Mouse (Mus musculus) limb, embryonic 11.5 days (tissue): Measurements from ENCODE around the gene Gpr180. TPM values are rescaled to one million over a fixed set of nuclear protein-coding genes. Genes with fewer than 3 reads are reported as not detected.
"Not testable (repeated sequence)": the region's sequence is repeated elsewhere in the genome, so short reads cannot be mapped to it uniquely, and the experiment has no call there.

ENCODE experiments used
- ATAC-seq: fragments of 200-750 bp; cut with Nextera tagmentation; 2 replicates; pipeline ENCODE4 v1.8.0; 2017; ENCODE audit warnings: low read depth; ENCODE audit not compliant: insufficient number of reproducible peaks, low FRiP score, low TSS enrichment
- DNase-seq: peaks from one replicate; pipeline ENCODE4 v3.0.0-alpha.2; 2015; ENCODE audit warnings: low spot score
- H3K27ac ChIP-seq: fragments of 300-500 bp; sonication (generic); replicated peaks from 2 replicates; pipeline ENCODE4 v1.5.1; 2014; ENCODE audit warnings: low read depth, mild to moderate bottlenecking, low read length
- H3K27me3 ChIP-seq: fragments of 300-500 bp; sonication (generic); 2 replicates; pipeline ENCODE4 v1.6.1; 2014; ENCODE audit warnings: mild to moderate bottlenecking, low read length, mixed read lengths; ENCODE audit not compliant: control insufficient read depth, insufficient read depth
- H3K36me3 ChIP-seq: fragments of 300-500 bp; sonication (generic); 2 replicates; pipeline ENCODE4 v1.6.1; 2014; ENCODE audit warnings: mild to moderate bottlenecking, low read length, moderate library complexity, mixed read lengths; ENCODE audit not compliant: control insufficient read depth, insufficient read depth
- H3K4me1 ChIP-seq: fragments of 300-500 bp; sonication (generic); 2 replicates; pipeline ENCODE4 v1.6.1; 2014; ENCODE audit warnings: low read length, mixed read lengths; ENCODE audit not compliant: control insufficient read depth, insufficient read depth
- H3K4me2 ChIP-seq: fragments of 300-500 bp; sonication (generic); 2 replicates; pipeline ENCODE4 v1.6.1; 2014; ENCODE audit warnings: low read depth, mild to moderate bottlenecking, moderate library complexity; ENCODE audit not compliant: severe bottlenecking
- H3K4me3 ChIP-seq: fragments of 300-500 bp; sonication (generic); 2 replicates; pipeline ENCODE4 v1.5.1; 2014; ENCODE audit warnings: low read depth, low read length
- H3K9ac ChIP-seq: fragments of 300-500 bp; sonication (generic); 2 replicates; pipeline ENCODE4 v1.6.1; 2014; ENCODE audit warnings: mild to moderate bottlenecking, low read length
- H3K9me3 ChIP-seq: fragments of 300-500 bp; sonication (generic); 2 replicates; pipeline ENCODE4 v1.6.1; 2016; ENCODE audit warnings: low read length; ENCODE audit not compliant: control insufficient read depth
- WGBS: fragments of 180-500 bp; shearing (Covaris S2); extraction: QIAGEN DNeasy Blood & Tissue Kit; methylation state at CpG from one replicate; pipeline ENCODE4 v1.1.7; 2014; 5-methylcytosine and 5-hydroxymethylcytosine counted together
- polyA plus RNA-seq: library from polyadenylated mRNA; unstranded; fragments of >200 nt; fragmentation: Nextera tagmentation; extraction: Ambion mirVana; gene quantifications from 2 replicates; pipeline ENCODE4 v1.2.1, GENCODE M21; 2014

Gpr180 gene
- polyA plus RNA-seq, 1 experiment from 2014 or later: 50.0 TPM

- no peak overlapping the region for H3K4me3 ChIP-seq
- peaks cover 9% of the 10 kb centered on the region; the same call in 1 of the 2 replicates for H3K36me3 ChIP-seq
- H3K27me3 ChIP-seq: no peaks in the 10 kb centered on the region
- H3K9ac ChIP-seq: no peak overlapping the region
- 90% methylated on average over 5 of the region's 5 CpGs for WGBS
- no peaks in the 10 kb centered on the region for H3K9me3 ChIP-seq
- DNase-seq (no peak), ATAC-seq (no peak)
- H3K27ac ChIP-seq: no peak overlapping the region
- H3K4me1 ChIP-seq: no peaks in the 10 kb centered on the region
- H3K4me2 ChIP-seq: no peak overlapping the region
Observed at GRCm38 (mm10) chr14:118142283-118142682, 5.3 kb downstream of the Gpr180 start.

- no peak overlapping the region for H3K4me2 ChIP-seq
- WGBS: 95% methylated on average over 13 of the region's 13 CpGs
- H3K4me1 ChIP-seq: no peaks in the 10 kb centered on the region
- H3K4me3 ChIP-seq: no peak overlapping the region
- ATAC-seq (no peak), DNase-seq (no peak)
- peaks cover 4% of the 10 kb centered on the region; the same call in 1 of the 2 replicates for H3K36me3 ChIP-seq
- no peak overlapping the region for H3K9ac ChIP-seq
- no peak overlapping the region for H3K27ac ChIP-seq
- H3K27me3 ChIP-seq: no peaks in the 10 kb centered on the region
- no peaks in the 10 kb centered on the region for H3K9me3 ChIP-seq
Observed at GRCm38 (mm10) chr14:118148046-118148445, 11.1 kb downstream of the Gpr180 start.

GRCm38 (mm10) chr14:118148554-118148953 lies 11.6 kb downstream of the Gpr180 start:
- Histone ChIP-seq H3K27me3 (no peaks in the 10 kb centered on the region), H3K4me2 (no peak overlapping the region), H3K27ac (no peak overlapping the region), H3K36me3 (peaks cover 5% of the 10 kb centered on the region; the same call in 1 of the 2 replicates), H3K9ac (no peak overlapping the region), H3K4me3 (no peak overlapping the region), H3K9me3 (no peaks in the 10 kb centered on the region), H3K4me1 (no peaks in the 10 kb centered on the region)
- WGBS: 87% methylated on average over 10 of the region's 10 CpGs
- ATAC-seq (no peak), DNase-seq (no peak)

- no peak overlapping the region for H3K4me3 ChIP-seq
- no peaks in the 10 kb centered on the region for H3K9me3 ChIP-seq
- H3K27ac ChIP-seq: no peak overlapping the region
- no peak overlapping the region for H3K4me2 ChIP-seq
- H3K9ac ChIP-seq: no peak overlapping the region
- ATAC-seq (no peak), DNase-seq (no peak)
- H3K4me1 ChIP-seq: no peaks in the 10 kb centered on the region
- H3K36me3 ChIP-seq: peaks cover 5% of the 10 kb centered on the region; the same call in 1 of the 2 replicates
- H3K27me3 ChIP-seq: no peaks in the 10 kb centered on the region
- whole genome bisulfite sequencing: 91% methylated on average over 26 of the region's 26 CpGs
Observed at GRCm38 (mm10) chr14:118150656-118151551, 13.9 kb downstream of the Gpr180 start.

GRCm38 (mm10) chr14:118151651-118152293 lies 14.8 kb downstream of the Gpr180 start:
- H3K36me3 ChIP-seq: peaks cover 5% of the 10 kb centered on the region; the same call in 1 of the 2 replicates

GRCm38 (mm10) chr14:118152294-118152651 lies 15.3 kb downstream of the Gpr180 start:
- DNase-seq: no peak
- Histone ChIP-seq H3K4me3 (no peak overlapping the region), H3K4me2 (no peak overlapping the region), H3K27me3 (no peaks in the 10 kb centered on the region), H3K9me3 (no peaks in the 10 kb centered on the region), H3K4me1 (no peaks in the 10 kb centered on the region), H3K27ac (no peak overlapping the region), H3K36me3 (peaks cover 5% of the 10 kb centered on the region; the same call in 1 of the 2 replicates), H3K9ac (no peak overlapping the region)
- 92% methylated on average over 8 of the region's 8 CpGs for WGBS
- no peak for ATAC-seq

More at GRCm38 (mm10) chr14:118151651-118152293, 14.8 kb downstream of the Gpr180 start:
- no peaks in the 10 kb centered on the region for H3K9me3 ChIP-seq
- H3K4me1 ChIP-seq: no peaks in the 10 kb centered on the region
- H3K27ac ChIP-seq: no peak overlapping the region
- H3K9ac ChIP-seq: no peak overlapping the region
- no peak for ATAC-seq
- no peaks in the 10 kb centered on the region for H3K27me3 ChIP-seq
- no peak for DNase-seq
- 87% methylated on average over 5 of the region's 5 CpGs for WGBS
- no peak overlapping the region for H3K4me3 ChIP-seq
- no peak overlapping the region for H3K4me2 ChIP-seq

- 96% methylated on average over 15 of the region's 16 CpGs for WGBS
- not testable (repeated sequence) for ATAC-seq, DNase-seq
Observed at GRCm38 (mm10) chr14:118156056-118156455, 19.1 kb downstream of the Gpr180 start.

GRCm38 (mm10) chr14:118156740-118157139 lies 19.8 kb downstream of the Gpr180 start:
- Histone ChIP-seq H3K9ac (no peak overlapping the region), H3K27me3 (no peaks in the 10 kb centered on the region), H3K4me2 (no peak overlapping the region), H3K36me3 (peaks cover 9% of the 10 kb centered on the region), H3K4me3 (no peak overlapping the region), H3K27ac (no peak overlapping the region), H3K4me1 (no peaks in the 10 kb centered on the region), H3K9me3 (no peaks in the 10 kb centered on the region)
- ATAC-seq: no peak; the same call in 1 of the 2 replicates
- DNase-seq: no peak
- WGBS: 90% methylated on average over 10 of the region's 10 CpGs

More at GRCm38 (mm10) chr14:118156056-118156455, 19.1 kb downstream of the Gpr180 start:
- H3K9me3 ChIP-seq, H3K4me3 ChIP-seq, H3K27me3 ChIP-seq, H3K27ac ChIP-seq, H3K36me3 ChIP-seq, H3K4me1 ChIP-seq, H3K9ac ChIP-seq, H3K4me2 ChIP-seq: not testable (repeated sequence)
